Mouse (Mus musculus): Measurements from ENCODE around the gene Rxrb.

DNA sequence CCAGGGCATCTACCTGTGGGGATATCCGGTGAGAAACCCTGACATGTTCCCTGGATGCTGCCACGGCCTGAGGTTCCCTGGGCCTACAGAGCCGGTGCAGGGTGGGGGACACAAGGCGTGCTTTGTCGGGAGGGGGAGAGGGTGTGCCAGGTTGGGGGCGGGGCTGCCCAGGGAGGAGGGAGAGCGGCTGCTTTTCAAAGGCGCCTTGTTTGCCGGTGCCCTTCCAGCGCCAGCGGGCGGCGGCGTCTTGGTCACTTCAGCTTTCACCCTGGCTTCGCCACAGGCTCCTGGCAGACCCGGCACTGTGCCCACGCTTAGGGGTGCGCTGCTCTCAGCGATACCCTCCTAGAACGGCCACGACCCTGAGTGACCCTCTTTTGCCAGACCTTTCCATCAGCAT is 6.8 kb downstream of the Rxrb start:
- TF ChIP-seq CTCF (IDR thresholded peaks at IDR 0.05; ENCODE audit: low read depth, low read length) (no peak), POLR2A (IDR thresholded peaks at IDR 0.05; ENCODE audit: borderline replicate concordance, low read depth, low read length) (no peak)

All from bone marrow macrophage, adult 2 months (primary cell).